Mouse (Mus musculus): ENCODE data around the gene Gsx1.

The Gsx1 gene

GRCm38 (mm10) chr5:147204905-147205304 lies 16.4 kb downstream of the Gsx1 start:
- no peak for DNase-seq (ENCODE audit: low read depth, low spot score)

- DNase-seq (ENCODE audit: low read depth, low spot score): no peak
Measured at GRCm38 (mm10) chr5:147207852-147208251, 19.4 kb downstream of the Gsx1 start.

GRCm38 (mm10) chr5:147208471-147208870 lies 20.0 kb downstream of the Gsx1 start:
- DNase-seq (ENCODE audit: low read depth, low spot score): no peak

- peak; percentile 61 for DNase-seq (ENCODE audit: low read depth, low spot score)
Measured at GRCm38 (mm10) chr5:147227354-147228112, 39.0 kb downstream of the Gsx1 start.

GRCm38 (mm10) chr5:147235406-147236309 lies 47.2 kb downstream of the Gsx1 start:
- no peak for DNase-seq (ENCODE audit: low read depth, low spot score)
